Mouse (Mus musculus) megakaryocyte, embryonic 14.5 days (primary cell): ENCODE measurements around the gene Nudt14.

Source experiments
- FLI1 ChIP-seq: IDR thresholded peaks from 2 replicates; pipeline ENCODE4 v1.6.1; 2012; ENCODE audit warnings: low read length, inconsistent platforms, mixed read lengths
- GATA1 ChIP-seq: IDR thresholded peaks from 3 replicates; pipeline ENCODE4 v1.6.1; 2012; ENCODE audit warnings: mixed read lengths, low read length, inconsistent platforms, borderline replicate concordance

DNA sequence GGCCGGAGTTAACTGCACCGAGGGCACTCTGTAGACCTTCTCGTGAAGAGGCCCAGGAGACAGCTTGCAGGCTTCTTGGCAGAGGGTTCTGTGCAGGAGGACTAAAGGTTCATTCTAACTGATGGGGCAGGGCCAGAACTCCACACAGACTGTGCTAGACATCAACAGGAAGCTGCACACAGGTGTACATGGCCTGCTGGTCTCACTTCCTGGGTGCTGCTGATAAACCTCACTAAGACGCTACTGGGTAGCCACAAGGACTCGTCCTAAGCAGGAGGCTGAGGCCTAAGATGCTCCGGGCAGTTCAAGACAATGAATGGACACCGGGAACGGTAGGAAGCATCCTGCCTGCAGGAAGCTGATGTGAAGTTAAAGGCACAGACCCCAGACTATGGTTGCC, 17.5 kb upstream of the Nudt14 start:
- TF ChIP-seq GATA1 (no peak), FLI1 (no peak)
